Mouse (Mus musculus) stomach, postnatal 0 days (tissue): ENCODE results near the gene Rpl41. TPM values are rescaled to one million over a fixed set of nuclear protein-coding genes. Genes with fewer than 3 reads are reported as not detected.

Experiments
- ATAC-seq: fragments of 200-750 bp; cut with Nextera tagmentation; 2 replicates; pipeline ENCODE4 v1.8.0; 2017; ENCODE audit not compliant: low FRiP score, low TSS enrichment
- DNase-seq: peaks from one replicate; pipeline ENCODE4 v3.0.0-alpha.2; 2016; ENCODE audit warnings: low spot score
- H3K27ac ChIP-seq: fragments of 300-500 bp; sonication (generic); replicated peaks from 2 replicates; pipeline ENCODE4 v1.5.1; 2014; ENCODE audit warnings: mild to moderate bottlenecking, control low read depth
- H3K27me3 ChIP-seq: fragments of 300-500 bp; sonication (generic); 2 replicates; pipeline ENCODE4 v1.6.1; 2014; ENCODE audit warnings: low read length; ENCODE audit not compliant: control insufficient read depth, insufficient read depth
- H3K36me3 ChIP-seq: fragments of 300-500 bp; sonication (generic); 2 replicates; pipeline ENCODE4 v1.6.1; 2014; ENCODE audit warnings: low read length, mixed read lengths; ENCODE audit not compliant: control insufficient read depth, insufficient read depth
- H3K4me1 ChIP-seq: fragments of 300-500 bp; sonication (generic); replicated peaks from 2 replicates; pipeline ENCODE4 v1.6.1; 2014; ENCODE audit warnings: antibody characterized with exemption; ENCODE audit not compliant: control insufficient read depth, insufficient read depth
- H3K4me2 ChIP-seq: fragments of 300-500 bp; sonication (generic); replicated peaks from 2 replicates; pipeline ENCODE4 v1.6.1; 2014; ENCODE audit warnings: low read depth, mild to moderate bottlenecking, control low read depth, moderate library complexity
- H3K4me3 ChIP-seq: fragments of 300-500 bp; sonication (generic); 2 replicates; pipeline ENCODE4 v1.5.1; 2014; ENCODE audit warnings: low read depth, low read length, control low read depth
- H3K9ac ChIP-seq: fragments of 300-500 bp; sonication (generic); 2 replicates; pipeline ENCODE4 v1.6.1; 2014; ENCODE audit warnings: mild to moderate bottlenecking, low read length, control low read depth, mixed read lengths
- H3K9me3 ChIP-seq: fragments of 300-500 bp; sonication (generic); 2 replicates; pipeline ENCODE4 v1.6.1; 2016; ENCODE audit warnings: low read length; ENCODE audit not compliant: control insufficient read depth
- CTCF ChIP-seq: IDR thresholded peaks from 2 replicates; pipeline ENCODE4 v1.5.1; 2016; ENCODE audit warnings: antibody characterized with exemption, low read depth, mild to moderate bottlenecking, moderate library complexity
- EP300 ChIP-seq: optimal IDR thresholded peaks from 2 replicates; pipeline ENCODE3; 2016; ENCODE audit warnings: antibody characterized with exemption
- WGBS: fragments of 180-500 bp; shearing (Covaris S2); extraction: QIAGEN DNeasy Blood & Tissue Kit; methylation state at CpG from one replicate; pipeline ENCODE4 v1.1.7; 2014; 5-methylcytosine and 5-hydroxymethylcytosine counted together
- microRNA-seq: library from miRNA; unstranded; fragments of <30 nt; microRNA quantifications from one replicate; pipeline ENCODE4, GENCODE M21; 2016
- polyA plus RNA-seq: library from polyadenylated mRNA; unstranded; fragments of >200 nt; fragmentation: Nextera tagmentation; extraction: Ambion mirVana; gene quantifications from 2 replicates; pipeline ENCODE4 v1.2.1, GENCODE M21; 2015

Gene Rpl41
- polyA plus RNA-seq, 1 experiment from 2014 or later, result 3,693 TPM

DNA sequence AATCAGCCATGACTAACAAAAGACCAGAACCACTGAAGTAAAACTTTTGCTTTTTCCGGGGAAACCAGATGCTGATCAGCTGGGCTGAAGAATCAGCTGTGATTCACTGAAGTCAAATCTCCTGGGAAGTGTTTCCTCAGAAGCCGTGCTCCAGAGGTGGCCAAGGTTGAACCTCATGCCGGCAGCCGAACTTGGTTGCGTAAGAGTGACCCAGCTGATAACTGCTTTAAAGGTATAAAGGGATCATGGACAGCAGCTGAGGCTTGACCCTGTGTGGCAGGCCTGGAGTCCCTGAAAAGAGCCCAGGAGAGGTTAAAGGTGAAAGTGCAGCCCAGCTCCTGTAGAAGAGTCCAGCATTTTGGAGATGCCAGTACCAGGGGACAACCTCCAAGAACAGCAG is 46.8 kb downstream of the Rpl41 start:
- Histone ChIP-seq H3K9ac (no peak overlapping the region), H3K4me2 (no peak overlapping the region), H3K9me3 (no peaks in the 10 kb centered on the region), H3K4me3 (no peak overlapping the region), H3K27me3 (no peaks in the 10 kb centered on the region), H3K36me3 (no peaks in the 10 kb centered on the region), H3K27ac (0 out of 2 replicates have a peak overlapping the region, but pooled peaks have one; percentile 61), H3K4me1 (0 out of 2 replicates have a peak, but pooled peaks cover 4% of the 10 kb centered on the region)
- 66% methylated on average over 5 of the region's 5 CpGs for WGBS
- TF ChIP-seq EP300 (no peak), CTCF (no peak)
- no peak for ATAC-seq
- DNase-seq, result no peak

DNA sequence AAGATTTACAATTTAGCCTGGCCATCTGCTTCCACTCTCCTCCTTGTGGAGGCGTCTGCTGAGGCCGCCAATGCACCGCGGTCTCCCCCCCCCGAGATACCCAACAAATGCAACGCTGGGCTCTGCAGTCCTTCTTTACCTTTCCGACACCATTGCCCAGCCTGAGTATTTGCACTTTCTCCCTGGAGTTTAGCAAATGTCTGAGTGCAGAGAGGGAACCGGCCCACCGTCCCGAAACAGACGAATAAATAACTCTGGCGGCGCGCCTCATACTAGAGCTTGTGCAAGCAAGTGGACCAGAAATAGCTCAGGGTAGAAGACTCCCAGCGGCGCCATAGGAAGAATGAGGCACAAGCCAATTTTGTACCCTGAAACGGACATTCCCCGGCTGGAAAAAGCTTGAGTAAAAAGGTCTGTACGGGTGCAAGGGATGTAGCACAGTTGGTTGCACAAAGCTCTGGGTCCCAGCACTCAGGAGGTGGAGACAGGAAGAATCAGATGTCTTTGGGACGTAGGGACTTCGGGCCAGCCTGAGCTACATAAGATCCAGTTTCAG is 49.9 kb downstream of the Rpl41 start:
- peak; percentile 21; the same call in 1 of the 2 replicates for ATAC-seq
- Histone ChIP-seq H3K36me3 (no peaks in the 10 kb centered on the region), H3K27me3 (no peaks in the 10 kb centered on the region), H3K9me3 (no peaks in the 10 kb centered on the region), H3K4me1 (0 out of 2 replicates have a peak, but pooled peaks cover 2% of the 10 kb centered on the region), H3K27ac (peak overlapping the region; percentile 93), H3K9ac (peak overlapping the region; percentile 61), H3K4me3 (peak overlapping the region; percentile 47), H3K4me2 (peak overlapping the region; percentile 59)
- DNase-seq, result peak; percentile 69
- TF ChIP-seq CTCF (peak; percentile 2; the same call in 1 of the 2 replicates), EP300 (no peak)
- under 1% methylated on average over 21 of the region's 21 CpGs for WGBS

DNA sequence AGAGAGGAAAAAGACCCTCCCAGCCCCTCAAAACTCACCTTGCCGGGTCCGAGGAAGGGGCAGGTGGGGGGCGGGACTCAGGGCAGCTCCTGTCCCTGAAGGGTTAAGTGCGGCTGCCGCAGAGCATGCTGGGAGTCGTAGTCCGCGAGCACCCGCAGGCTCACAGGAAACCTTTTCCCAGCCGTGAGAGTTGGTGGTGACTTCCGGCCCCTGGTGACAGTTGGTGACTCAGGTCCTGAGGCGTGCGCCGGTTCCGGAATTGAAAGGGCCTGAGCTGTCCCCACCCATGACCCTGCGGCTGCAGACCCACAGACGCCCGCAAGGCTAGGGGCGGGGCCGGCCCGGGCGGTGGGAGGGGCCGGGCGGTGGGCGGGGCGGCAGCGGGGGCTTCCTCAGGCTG is 50.5 kb downstream of the Rpl41 start, which contains the start of gene Myl6b:
TSS of gene Myl6b (minus strand) at position 96 of the 400 bp plus-strand sequence.
- peak within 1 kb of the TSS; percentile 93 for H3K27ac ChIP-seq
- H3K4me1 ChIP-seq, result 0 out of 2 replicates have a peak, but pooled peaks cover 2% of the 10 kb centered on the region
- peak within 1 kb of the TSS; percentile 47 for H3K4me3 ChIP-seq
- DNase-seq (peak; percentile 97), ATAC-seq (peak; percentile 91)
- no peaks in the 10 kb centered on the region for H3K36me3 ChIP-seq
- peak within 1 kb of the TSS; percentile 61 for H3K9ac ChIP-seq
- no peaks in the 10 kb centered on the region for H3K9me3 ChIP-seq
- H3K27me3 ChIP-seq, result no peaks in the 10 kb centered on the region
- TF ChIP-seq CTCF (no peak), EP300 (no peak)
- WGBS, result under 1% methylated on average over 27 of the region's 27 CpGs
- H3K4me2 ChIP-seq, result peak within 1 kb of the TSS; percentile 59

Small RNA genes lying within 50 kb of the gene (microRNA-seq; reads per million reads assigned to microRNA genes)
- gene Gm47275 (not detected), gene Mir6916 (not detected), gene Mir6917 (not detected)

Other genes starting within 250 kb of the Rpl41 start
- gene Pan2, start 246.0 kb downstream of the Rpl41 start, polyA plus RNA-seq, result 12.6 and 14.1 TPM in 2 replicates
- 214 and 218 TPM in 2 replicates for gene Cnpy2, start 226.8 kb downstream of the Rpl41 start, polyA plus RNA-seq
- 152 and 158 TPM in 2 replicates for gene Cs, start 211.6 kb downstream of the Rpl41 start, polyA plus RNA-seq
- 12.9 and 13.8 TPM in 2 replicates for gene Coq10a, start 180.3 kb downstream of the Rpl41 start, polyA plus RNA-seq
- 2.9 and 4.3 TPM in 2 replicates for gene Ankrd52, start 172.2 kb downstream of the Rpl41 start, polyA plus RNA-seq
- gene Slc39a5, start 148.1 kb downstream of the Rpl41 start, polyA plus RNA-seq, result 0.75 and 0.76 TPM in 2 replicates
- gene Nabp2, start 137.8 kb downstream of the Rpl41 start, polyA plus RNA-seq, result 53.5 and 54.4 TPM in 2 replicates
- 18.9 and 20.1 TPM in 2 replicates for gene Rnf41, start 137.6 kb downstream of the Rpl41 start, polyA plus RNA-seq
- 21.4 and 26.6 TPM in 2 replicates for gene Smarcc2, start 90.1 kb downstream of the Rpl41 start, polyA plus RNA-seq
- 2,935 and 3,187 TPM in 2 replicates for gene Myl6, start 55.2 kb downstream of the Rpl41 start, polyA plus RNA-seq
- gene Myl6b, start 50.6 kb downstream of the Rpl41 start, polyA plus RNA-seq, result 2.2 and 2.6 TPM in 2 replicates
- 15.0 and 15.1 TPM in 2 replicates for gene Esyt1, start 23.4 kb downstream of the Rpl41 start, polyA plus RNA-seq
- 7.8 and 8.5 TPM in 2 replicates for gene Zc3h10, start 1.5 kb downstream of the Rpl41 start, polyA plus RNA-seq
- 131 and 135 TPM in 2 replicates for gene Pa2g4, start 16.7 kb upstream of the Rpl41 start, polyA plus RNA-seq
- 18.6 and 18.9 TPM in 2 replicates for gene Erbb3, start 40.3 kb upstream of the Rpl41 start, polyA plus RNA-seq
- 781 and 811 TPM in 2 replicates for gene Rps26, start 77.4 kb upstream of the Rpl41 start, polyA plus RNA-seq
- gene Ikzf4, start 96.7 kb upstream of the Rpl41 start, polyA plus RNA-seq, result 1.6 and 1.7 TPM in 2 replicates
- 20.3 and 21.4 TPM in 2 replicates for gene Suox, start 124.8 kb upstream of the Rpl41 start, polyA plus RNA-seq
- gene Rab5b, start 147.0 kb upstream of the Rpl41 start, polyA plus RNA-seq, result 54.0 and 59.4 TPM in 2 replicates
- gene Pmel, start 154.9 kb upstream of the Rpl41 start, polyA plus RNA-seq, result 1.4 and 2.0 TPM in 2 replicates
- gene Cdk2, start 155.7 kb upstream of the Rpl41 start, polyA plus RNA-seq, result 33.1 and 33.4 TPM in 2 replicates
- 14.6 and 15.7 TPM in 2 replicates for gene Dgka, start 195.6 kb upstream of the Rpl41 start, polyA plus RNA-seq
- gene Pym1, start 198.6 kb upstream of the Rpl41 start, polyA plus RNA-seq, result 22.7 and 24.1 TPM in 2 replicates
- 2.0 and 2.1 TPM in 2 replicates for gene Mmp19, start 241.6 kb upstream of the Rpl41 start, polyA plus RNA-seq